Mouse (Mus musculus): ENCODE results near the gene Foxs1.

GRCm38 (mm10) chr2:152976991-152977390, 44.0 kb upstream of the Foxs1 start:
- TF ChIP-seq CTCF (IDR thresholded peaks at IDR 0.05; ENCODE audit: low read depth, low read length) (no peak), POLR2A (IDR thresholded peaks at IDR 0.05; ENCODE audit: extremely low read depth, insufficient read depth, low read length) (no peak)

All from liver, adult 2 months (tissue).